Mouse (Mus musculus) erythroblast, embryonic 14.5 days (primary cell): Measurements from ENCODE around the gene Agbl1.

Experiments used
- GATA1 ChIP-seq: IDR thresholded peaks from 2 replicates; pipeline ENCODE4 v1.6.1; 2012; ENCODE audit warnings: low read length, inconsistent platforms, mixed read lengths
- TAL1 ChIP-seq: IDR thresholded peaks from 3 replicates; pipeline ENCODE4 v1.6.1; 2012; ENCODE audit warnings: low read length, inconsistent platforms, mixed read lengths

DNA sequence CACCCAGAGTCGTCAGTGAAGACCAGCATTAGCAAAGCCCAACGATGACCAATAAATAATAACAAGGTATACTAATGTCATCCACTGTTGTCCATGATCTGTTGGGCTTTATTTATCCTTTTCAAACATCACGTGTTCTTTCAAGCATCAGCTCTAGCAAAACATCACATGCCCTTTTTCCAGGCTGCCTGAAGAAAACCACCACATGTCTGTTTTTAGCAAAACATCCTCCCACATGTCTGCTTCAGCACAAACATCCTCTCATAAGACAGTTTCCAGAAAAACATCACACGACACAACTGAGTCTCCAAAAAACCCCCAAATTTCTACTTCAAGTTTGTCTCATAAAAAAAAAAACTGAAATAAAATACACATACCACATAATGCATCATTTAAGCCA lies 7.8 kb downstream of the Agbl1 start:
- TF ChIP-seq TAL1: no peak
- TF ChIP-seq GATA1: no peak
